Mouse (Mus musculus): ENCODE measurements around the gene Ugt1a6b. TPM values are rescaled to one million over a fixed set of nuclear protein-coding genes. Genes with fewer than 3 reads are reported as not detected.
"Not testable (repeated sequence)": the region's sequence is repeated elsewhere in the genome, so short reads cannot be mapped to it uniquely, and the experiment has no call there.

Ugt1a6b gene
- total RNA-seq, 2 experiments from 2014 or later = 0.81 to 0.87 TPM

DNA sequence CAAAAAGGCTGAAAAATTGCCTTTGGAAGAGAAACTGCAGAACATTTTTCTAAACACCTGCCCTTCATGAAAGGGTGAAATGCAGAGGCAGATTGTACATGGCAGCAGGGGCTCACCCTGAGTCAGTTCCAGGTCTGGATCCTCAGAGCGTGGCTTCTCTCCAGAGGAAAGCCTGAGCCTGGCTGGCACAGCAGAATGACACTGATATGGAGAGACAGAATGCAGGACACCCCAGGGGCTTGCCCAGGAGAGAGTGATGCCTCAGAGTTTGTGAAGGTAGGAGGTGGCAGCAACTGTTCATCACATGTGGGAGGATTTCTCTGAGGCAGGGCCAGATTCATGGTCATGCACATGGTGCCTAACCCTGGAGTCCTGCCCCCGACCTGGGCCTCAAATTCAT is 96.9 kb downstream of the Ugt1a6b start:
- no peak for DNase-seq

DNA sequence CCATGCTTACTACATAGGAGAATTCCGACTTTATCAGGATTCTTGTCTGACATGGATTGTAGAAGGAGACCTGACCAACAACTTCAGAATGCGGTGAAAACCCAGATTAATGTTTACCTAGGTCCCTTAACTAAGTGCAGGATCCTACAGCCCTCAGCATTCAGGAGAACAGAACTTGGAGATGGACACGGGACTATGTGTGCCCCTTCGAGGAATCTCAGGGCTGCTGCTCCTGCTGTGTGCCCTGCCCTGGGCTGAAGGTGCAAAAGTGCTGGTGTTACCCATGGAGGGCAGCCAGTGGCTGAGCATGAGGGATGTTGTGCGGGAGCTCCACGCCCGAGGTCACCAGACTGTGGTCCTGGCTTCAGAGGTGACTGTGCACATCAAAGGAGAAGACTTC is 97.4 kb downstream of the Ugt1a6b start, which contains the start of gene Ugt1a2:
Gene Ugt1a2, plus strand, starts transcription at position 146 of the 400 bp plus-strand sequence.
- DNase-seq = no peak

DNA sequence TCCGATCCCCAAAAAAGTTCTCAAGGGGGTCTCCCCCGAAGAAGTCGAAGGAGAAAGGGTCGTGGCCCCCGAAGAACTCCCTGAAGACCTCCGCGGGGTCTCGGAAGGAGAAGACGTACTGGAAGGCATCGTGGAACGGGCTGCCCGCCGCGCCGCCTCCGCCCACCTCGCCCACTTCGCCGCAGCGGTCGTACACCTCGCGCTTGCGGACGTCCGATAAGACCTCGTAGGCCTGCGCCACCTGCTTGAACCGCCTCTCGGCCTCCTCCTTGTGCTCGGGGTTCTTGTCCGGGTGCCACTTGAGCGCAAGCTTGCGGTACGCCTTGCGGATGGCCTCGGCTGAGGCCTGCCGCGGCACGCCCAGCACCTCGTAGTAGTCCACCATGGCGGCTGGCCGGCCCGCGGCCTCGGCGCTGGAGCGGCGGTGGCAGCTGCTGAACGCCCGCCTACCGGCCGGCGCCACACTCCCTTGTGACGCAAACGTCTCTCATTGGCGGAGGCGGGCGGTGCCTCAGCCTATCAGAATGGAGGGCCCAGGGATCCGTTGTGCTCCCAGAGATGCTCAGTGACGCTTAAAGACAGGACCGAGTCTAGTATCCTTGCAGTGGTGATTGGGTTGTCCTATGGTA is 102.4 kb downstream of the Ugt1a6b start, which contains the start of gene Dnajb3:
Gene Dnajb3, minus strand, starts transcription at position 489 of the 629 bp plus-strand sequence.
- peak; percentile 77 for DNase-seq

DNA sequence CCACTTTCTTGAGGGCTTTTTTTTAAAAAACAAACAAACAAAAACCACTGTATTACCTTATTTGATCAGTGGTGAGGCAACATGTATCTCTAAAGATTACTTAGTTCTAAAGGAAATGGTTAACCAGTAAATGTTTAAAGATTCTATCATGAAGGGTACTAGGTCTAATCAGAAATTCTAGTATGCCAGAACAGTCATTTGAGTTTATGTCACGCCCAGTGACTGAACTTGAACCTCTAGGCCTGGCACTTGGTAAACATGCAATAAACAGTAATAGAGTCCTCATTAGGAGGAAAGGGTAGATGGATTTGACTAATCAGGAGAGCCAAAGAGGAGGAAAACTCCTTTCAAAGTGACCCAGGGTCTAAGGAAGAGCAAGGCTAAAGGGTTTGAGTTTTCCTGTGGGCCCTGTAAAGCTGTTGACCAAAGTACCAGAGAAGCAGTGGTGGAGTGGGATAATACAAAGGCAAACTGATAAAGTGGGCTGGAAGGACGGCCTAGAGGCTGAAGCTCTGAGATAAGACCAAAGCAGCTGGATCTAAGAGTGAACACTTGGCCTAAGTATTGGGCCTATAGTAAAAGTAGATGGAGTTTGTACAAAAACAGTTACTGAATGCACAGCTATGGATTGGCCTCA is 103.9 kb downstream of the Ugt1a6b start:
- no peak for DNase-seq

GRCm38 (mm10) chr1:88211812-88212211 is 108.8 kb downstream of the Ugt1a6b start, which contains the start of gene Ugt1a1:
Gene Ugt1a1, plus strand, starts transcription at chr1:88211959.
- DNase-seq = no peak

DNA sequence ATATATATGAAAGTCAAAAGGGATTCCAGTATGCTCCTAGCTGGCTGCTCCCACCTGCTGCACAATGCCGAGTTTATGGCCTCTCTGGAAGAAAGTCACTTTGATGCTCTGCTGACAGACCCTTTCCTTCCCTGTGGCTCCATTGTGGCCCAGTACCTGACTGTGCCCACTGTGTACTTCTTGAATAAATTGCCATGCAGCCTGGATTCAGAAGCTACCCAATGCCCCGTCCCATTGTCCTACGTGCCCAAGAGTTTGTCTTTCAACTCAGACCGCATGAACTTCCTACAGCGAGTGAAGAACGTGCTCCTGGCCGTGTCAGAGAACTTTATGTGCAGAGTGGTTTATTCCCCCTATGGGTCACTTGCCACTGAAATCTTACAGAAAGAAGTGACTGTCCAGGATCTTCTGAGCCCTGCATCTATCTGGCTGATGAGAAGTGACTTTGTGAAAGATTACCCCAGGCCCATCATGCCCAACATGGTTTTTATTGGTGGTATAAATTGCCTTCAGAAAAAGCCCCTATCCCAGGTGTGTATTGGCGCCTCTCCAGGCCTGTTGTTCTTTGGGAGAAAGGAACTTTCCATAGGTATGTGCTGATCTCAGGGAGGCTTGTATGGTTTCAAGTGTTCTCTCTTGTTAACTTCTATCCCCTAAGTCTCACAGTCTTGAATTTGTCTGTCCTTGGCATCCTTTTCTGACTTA is 109.4 kb downstream of the Ugt1a6b start:
- peak; percentile 17 for DNase-seq

GRCm38 (mm10) chr1:88213061-88213460 is 110.0 kb downstream of the Ugt1a6b start:
- no peak for DNase-seq

- peak; percentile 14 for DNase-seq
Measured at GRCm38 (mm10) chr1:88213766-88214461, 110.9 kb downstream of the Ugt1a6b start.

DNA sequence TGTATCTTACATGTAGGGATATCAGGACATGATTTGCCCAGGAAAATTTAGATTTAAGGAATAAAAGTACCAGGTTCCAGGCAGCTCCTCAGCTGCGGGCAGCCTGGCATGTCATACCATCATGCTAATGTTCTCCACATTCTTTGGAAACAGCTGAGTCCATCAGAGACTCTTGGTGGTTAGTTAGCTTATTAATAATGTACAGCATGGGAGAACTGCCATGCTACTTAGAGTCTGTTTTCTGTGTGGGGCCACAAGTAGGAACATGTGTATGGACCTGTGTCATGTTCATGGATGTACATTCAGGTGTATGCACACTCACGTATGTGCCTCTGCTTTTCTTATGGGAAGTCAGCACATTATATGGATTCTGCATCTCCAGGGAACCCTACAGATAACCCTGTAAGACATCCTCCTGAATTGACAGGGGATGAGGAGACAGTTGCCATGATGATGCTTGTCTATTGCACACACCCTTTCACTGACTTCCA is 111.5 kb downstream of the Ugt1a6b start:
- DNase-seq = no peak

DNA sequence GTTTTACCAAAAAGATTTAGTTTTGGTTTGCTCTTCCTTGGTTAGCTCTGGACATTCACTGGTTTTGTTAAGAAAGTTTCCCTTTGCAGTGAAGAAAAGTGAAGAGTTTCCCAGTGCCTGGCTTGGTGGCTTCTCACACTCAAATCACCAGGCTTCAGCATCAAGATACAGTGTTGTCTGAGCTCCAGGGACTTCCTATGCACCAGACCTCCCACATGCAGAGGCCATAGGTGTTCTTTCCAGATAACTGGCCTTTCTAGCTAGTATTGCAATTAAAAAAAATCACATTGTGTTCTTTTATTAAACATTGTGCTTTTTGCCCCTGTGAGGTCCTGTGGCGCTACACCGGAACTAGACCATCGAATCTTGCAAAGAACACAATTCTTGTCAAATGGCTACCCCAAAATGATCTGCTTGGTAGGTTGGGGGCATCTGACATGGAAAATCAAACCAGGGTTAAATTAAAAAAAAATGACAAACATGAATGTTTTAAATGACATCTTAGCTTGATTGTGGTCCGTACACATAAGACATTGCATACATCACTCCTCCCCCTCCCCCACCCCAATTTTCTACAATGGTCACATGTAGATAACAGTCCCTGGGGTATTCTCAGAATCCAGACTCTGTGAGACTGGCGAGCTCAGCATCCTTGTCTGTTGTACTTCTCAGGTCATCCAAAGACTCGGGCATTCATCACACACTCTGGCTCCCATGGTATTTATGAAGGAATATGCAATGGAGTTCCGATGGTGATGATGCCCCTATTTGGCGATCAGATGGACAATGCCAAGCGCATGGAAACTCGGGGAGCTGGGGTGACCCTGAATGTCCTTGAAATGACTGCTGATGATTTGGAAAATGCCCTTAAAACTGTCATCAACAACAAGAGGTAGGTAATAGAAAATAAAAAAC is 112.7 kb downstream of the Ugt1a6b start:
- no peak for DNase-seq

- DNase-seq = no peak
Measured at GRCm38 (mm10) chr1:88216551-88216950, 113.5 kb downstream of the Ugt1a6b start.

DNA sequence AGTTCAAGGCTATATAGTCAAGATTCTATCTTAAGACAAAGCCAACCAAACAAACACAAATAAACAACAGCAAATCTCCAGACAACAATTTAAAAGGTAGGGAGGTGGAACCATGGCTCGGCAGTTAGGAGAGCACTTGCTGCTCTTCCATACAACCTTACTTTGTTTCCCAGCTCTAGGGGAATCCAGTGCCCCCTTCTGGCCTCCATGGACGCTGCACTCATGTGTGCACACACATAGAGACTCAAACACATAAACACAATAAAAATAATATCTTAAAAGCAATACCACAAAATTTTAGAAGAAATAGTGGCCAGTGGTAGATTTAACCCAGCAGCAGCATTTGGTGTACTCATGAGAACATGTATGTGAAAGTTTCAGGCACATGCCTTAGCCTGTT is 114.1 kb downstream of the Ugt1a6b start:
- DNase-seq = no peak

- DNase-seq = no peak
Measured at GRCm38 (mm10) chr1:88217576-88217975, 114.5 kb downstream of the Ugt1a6b start.

DNA sequence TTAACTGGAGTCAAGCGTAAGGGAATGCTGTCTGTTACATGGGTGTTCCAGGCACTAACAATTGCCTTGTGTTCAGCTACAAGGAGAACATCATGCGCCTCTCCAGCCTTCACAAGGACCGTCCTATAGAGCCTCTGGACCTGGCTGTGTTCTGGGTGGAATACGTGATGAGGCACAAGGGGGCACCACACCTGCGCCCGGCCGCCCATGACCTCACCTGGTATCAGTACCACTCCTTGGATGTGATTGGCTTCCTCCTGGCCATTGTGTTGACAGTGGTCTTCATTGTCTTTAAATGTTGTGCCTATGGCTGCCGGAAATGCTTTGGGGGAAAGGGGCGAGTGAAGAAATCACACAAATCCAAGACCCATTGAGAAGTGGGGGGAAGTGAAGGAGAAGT is 115.0 kb downstream of the Ugt1a6b start:
- peak; percentile 16 for DNase-seq

GRCm38 (mm10) chr1:88218591-88218990 is 115.5 kb downstream of the Ugt1a6b start:
- DNase-seq = no peak

DNA sequence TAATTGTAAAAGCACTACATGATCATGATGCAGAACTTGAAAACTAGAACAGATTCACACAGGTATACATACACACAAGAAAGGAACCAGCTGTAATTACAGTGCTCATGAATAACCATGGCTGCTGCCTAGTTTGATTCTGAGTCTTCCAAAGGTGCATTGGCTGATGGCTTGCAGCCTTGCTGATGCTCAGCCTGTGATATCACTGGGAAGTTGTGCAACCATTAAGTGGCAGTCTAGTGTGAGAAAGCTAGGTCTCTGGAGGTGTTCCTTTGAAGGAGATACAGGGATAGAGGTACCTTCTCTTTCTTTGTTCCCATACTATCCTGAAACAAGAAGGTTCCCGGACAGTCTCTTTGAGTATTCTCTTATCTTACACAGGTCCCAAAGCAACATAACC is 116.0 kb downstream of the Ugt1a6b start:
- no peak for DNase-seq

GRCm38 (mm10) chr1:88220336-88220735 is 117.3 kb downstream of the Ugt1a6b start:
- DNase-seq = no peak

GRCm38 (mm10) chr1:88222216-88222615 is 119.2 kb downstream of the Ugt1a6b start:
- no peak for DNase-seq

- DNase-seq = not testable (repeated sequence)
Measured at GRCm38 (mm10) chr1:88223011-88223515, 120.0 kb downstream of the Ugt1a6b start.

- no peak for DNase-seq
Measured at GRCm38 (mm10) chr1:88223591-88223990, 120.5 kb downstream of the Ugt1a6b start.

Measured in gastrocnemius, postnatal 10 days (tissue).